Mouse (Mus musculus) adrenal gland, postnatal 36 days (tissue): ENCODE data around the gene Dok7. TPM values are rescaled to one million over a fixed set of nuclear protein-coding genes. Genes with fewer than 3 reads are reported as not detected.

Experiments
- DNase-seq, 2 experiments: peaks; one replicate each; pipeline ENCODE4 v3.0.0; 2021; ENCODE audit warnings: mixed read lengths in 1 of 2
- microRNA-seq: library from miRNA; unstranded; fragments of <30 nt; microRNA quantifications from one replicate; pipeline ENCODE4 v1.2.0, GENCODE M21; 2021
- total RNA-seq, 2 experiments: library from RNA; stranded (reverse); gene quantifications; 2 replicates each; pipeline ENCODE4 v1.2.3; 2021

The Dok7 gene
- total RNA-seq, 2 experiments from 2014 or later: 10.6 to 20.9 TPM

DNA sequence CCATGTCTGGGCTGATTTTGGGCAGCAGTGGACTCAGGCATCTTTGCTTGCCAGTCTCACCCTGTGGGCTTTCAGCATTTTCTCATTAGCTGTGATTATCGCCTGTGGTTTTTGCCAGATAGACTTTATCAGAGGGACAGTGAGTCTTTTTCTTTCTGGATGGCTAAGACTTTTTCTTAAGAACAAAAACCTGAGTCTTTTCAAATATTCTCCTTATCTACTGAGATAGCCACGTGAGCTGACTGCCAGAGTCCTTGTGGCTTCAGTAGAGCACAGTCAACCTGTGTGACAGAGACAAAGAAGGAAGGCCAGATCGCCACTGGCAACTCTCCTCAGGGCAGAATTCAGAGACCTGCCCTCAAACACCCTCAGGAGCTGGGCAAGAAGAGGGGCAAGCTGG lies 61.1 kb downstream of the Dok7 start:
- DNase-seq: no peak

- DNase-seq: peak; percentile 56 to 65
Measured at GRCm38 (mm10) chr5:35118418-35118817, 61.9 kb downstream of the Dok7 start.

GRCm38 (mm10) chr5:35120024-35120423 lies 63.5 kb downstream of the Dok7 start:
- no peak for DNase-seq

DNA sequence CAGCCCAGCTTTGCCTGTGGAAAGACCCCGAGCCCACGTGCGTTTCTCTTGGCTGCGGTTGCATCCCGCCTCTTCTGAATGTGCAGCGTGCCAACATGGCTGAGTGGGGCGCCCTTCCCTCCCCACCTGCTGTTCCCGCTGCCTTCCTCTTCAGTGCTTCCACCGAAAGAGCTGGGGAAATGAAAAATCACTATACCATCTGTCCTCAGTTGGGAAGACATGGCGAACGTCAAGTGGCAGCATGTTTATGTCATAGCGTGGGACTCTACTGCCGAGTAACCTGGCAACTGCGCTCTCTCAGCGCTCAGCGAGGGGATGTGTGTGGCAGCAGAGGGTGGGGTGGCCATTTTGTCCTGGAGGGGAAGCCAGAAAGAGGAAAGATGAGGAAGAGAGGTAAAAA lies 72.6 kb downstream of the Dok7 start:
- no peak for DNase-seq

DNA sequence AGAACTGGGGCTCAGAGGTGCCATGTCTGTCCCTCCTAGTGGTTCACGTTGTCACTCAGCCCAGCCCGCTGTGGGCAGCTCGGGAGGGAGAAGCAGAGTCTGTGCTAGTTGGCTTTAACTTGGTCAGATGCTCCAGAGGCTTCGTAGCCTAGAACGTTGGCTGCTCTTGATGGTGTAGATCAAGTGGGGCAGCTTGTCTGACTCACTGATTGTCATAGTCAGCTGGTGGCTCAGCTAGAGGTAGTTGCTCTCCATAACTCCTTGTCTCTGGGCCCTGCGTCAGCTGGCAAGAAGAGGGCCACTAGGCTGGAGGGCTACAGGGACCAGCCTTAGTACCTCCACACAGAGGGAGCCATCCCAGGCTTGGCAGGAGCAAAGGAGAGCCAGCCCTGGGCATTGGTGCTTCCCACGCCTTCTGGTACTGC lies 73.2 kb downstream of the Dok7 start:
- DNase-seq: no peak

DNA sequence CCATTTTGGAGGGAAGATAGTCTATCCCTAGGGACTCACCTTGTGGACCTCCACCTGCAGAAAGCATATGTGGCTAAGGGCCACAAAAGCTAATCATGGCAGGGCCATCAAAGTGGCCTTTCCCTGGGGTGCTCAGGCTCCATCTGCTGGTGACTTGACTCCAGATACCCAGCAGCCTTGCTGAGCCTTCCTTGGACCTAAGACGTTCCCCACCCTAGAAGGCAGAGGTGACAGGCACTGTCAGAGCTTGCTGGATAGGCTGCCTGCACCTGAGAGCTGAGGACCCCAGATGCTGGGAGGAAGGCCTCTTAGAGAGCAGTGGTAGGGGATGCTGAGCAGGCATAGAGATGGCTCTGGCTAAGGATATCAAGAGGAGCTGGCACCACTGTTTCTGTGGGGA lies 74.7 kb downstream of the Dok7 start:
- DNase-seq: no peak

DNA sequence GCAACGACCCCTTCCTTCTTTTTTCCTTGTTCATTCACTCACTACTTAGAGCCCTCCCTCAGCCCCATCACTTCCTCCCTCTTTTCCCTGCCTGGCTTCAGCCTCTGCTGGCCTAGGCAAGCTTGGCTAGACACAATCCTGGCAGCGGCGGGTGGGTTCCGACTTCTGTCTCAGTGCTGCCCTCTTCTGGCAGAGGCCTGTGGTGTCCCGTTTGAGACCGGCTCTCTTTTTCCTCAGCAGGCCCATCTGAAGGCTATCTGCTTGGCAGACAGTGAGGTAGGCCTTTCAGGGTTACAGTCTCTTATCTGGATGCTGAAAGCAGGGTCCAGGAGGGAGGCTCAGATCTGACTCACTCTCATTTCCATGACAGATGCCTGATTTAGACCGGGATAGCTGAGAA lies 75.2 kb downstream of the Dok7 start:
- peak; percentile 90 to 92 for DNase-seq

GRCm38 (mm10) chr5:35132278-35132980 lies 75.9 kb downstream of the Dok7 start:
- no peak for DNase-seq

DNA sequence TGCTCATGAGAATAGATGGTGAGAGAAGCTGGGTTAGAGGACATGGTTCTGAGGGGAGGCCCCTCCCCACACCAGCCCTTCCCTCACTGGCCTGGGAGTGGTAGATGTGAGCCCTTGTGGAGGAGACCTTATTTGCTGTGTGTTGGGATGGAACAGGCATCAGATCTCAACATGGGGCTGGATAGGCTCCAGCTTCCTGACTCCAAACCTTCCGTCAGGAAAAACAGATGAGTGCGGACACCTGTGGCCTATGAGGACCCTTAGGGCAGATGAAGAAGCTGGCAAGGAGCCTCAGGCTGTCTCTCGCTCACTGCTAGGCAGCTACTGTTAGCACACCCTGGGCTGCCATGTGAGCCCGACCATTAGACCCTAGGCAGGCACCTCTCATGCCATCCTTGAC lies 76.9 kb downstream of the Dok7 start:
- no peak for DNase-seq

GRCm38 (mm10) chr5:35134286-35134685 lies 77.7 kb downstream of the Dok7 start:
- peak; percentile 26 to 35 for DNase-seq

GRCm38 (mm10) chr5:35135903-35136302 lies 79.3 kb downstream of the Dok7 start:
- no peak for DNase-seq

Small RNA genes lying within 50 kb of the gene (microRNA-seq; reads per million reads assigned to microRNA genes)
- gene Mir3097: 7.7 reads per million, percentile 20 among the genes with 10 or more reads in this experiment

Other genes starting within 250 kb of the Dok7 start
- gene Msantd1, start 148.8 kb upstream of the Dok7 start, total RNA-seq: 1 to 10 TPM; 1.5 to 2.5 TPM
- 10 to 100 TPM; 13.3 to 28.6 TPM for gene Rgs12, start 107.3 kb upstream of the Dok7 start, total RNA-seq
- gene Hgfac, start 15.3 kb upstream of the Dok7 start, total RNA-seq: 1 to 10 TPM in 1 of 2 experiments, under 1 TPM in 1; 0.96 to 1.2 TPM
- 100 to 1,000 TPM; 110 to 120 TPM for gene Lrpap1, start 49.0 kb downstream of the Dok7 start, total RNA-seq
- gene Adra2c, start 221.6 kb downstream of the Dok7 start, total RNA-seq: under 1 TPM; 0.30 to 0.53 TPM